Mouse (Mus musculus): ENCODE results near the gene Vmn1r176.
"Not testable (repeated sequence)": the region's sequence is repeated elsewhere in the genome, so short reads cannot be mapped to it uniquely, and the experiment has no call there.

Vmn1r176 gene

DNA sequence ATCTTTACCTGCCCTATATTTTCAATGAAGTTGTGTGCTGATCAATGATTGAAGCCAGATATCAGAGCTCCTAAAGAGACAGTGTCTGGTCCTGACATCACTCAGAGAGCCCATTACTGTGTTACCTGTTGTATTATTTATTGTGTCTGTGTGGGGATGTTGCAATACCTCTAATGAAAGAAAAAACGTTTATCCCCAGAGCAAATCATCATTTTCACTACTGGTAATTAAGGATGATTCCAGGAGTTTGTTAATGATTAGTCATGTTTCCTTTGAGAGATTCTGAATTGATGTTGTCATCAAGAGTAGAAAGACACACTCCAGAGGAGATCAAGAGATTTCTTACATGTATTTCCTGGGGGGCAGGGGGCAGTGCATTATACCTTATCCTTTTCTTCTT lies at the start of gene Vmn1r176:
Gene Vmn1r176 (minus strand): TSS at position 101 of the 400 bp plus-strand sequence.
- not testable (repeated sequence) for DNase-seq (ENCODE audit: low read depth, low spot score)

DNA sequence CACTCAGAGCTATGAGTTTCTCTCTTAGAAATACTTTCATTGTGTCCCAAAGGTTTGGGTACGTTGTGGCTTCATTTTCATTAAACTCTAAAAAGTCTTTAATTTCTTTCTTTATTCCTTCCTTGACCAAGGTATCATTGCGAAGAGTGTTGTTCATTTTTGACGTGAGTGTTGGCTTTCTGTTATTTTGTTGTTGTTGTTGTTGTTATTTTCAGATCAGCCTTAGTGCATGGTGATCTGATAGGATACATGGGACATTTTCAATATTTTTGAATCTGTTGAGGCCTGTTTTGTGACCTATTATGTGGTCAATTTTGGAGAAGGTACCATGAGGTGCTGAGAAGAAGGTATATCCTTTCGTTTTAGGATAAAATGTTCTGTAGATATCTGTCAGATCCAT lies 39.7 kb upstream of the Vmn1r176 start:
- DNase-seq (ENCODE audit: low read depth, low spot score): not testable (repeated sequence)

DNA sequence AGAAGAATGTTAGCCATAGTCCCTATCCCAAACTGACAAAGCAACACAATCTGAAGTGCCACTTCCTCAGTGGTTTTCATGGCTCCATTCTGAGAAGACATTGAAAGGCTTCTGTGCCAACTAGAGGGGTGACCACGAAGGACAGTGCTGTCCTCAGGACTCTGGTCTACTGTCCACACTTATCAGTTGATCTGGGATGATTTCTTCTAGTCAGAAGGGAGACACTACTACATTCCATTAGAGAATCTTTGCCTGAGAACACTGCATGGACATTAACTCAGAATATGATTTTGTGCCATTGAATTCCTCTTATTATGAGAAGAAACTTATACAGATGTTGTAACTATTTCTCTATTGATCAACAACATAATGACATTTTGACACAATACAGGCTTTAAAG lies 29.2 kb upstream of the Vmn1r176 start, which contains the start of gene Vmn1r177:
Gene Vmn1r177 (minus strand): TSS at position 101 of the 400 bp plus-strand sequence.
- DNase-seq (ENCODE audit: low read depth, low spot score): not testable (repeated sequence)

DNA sequence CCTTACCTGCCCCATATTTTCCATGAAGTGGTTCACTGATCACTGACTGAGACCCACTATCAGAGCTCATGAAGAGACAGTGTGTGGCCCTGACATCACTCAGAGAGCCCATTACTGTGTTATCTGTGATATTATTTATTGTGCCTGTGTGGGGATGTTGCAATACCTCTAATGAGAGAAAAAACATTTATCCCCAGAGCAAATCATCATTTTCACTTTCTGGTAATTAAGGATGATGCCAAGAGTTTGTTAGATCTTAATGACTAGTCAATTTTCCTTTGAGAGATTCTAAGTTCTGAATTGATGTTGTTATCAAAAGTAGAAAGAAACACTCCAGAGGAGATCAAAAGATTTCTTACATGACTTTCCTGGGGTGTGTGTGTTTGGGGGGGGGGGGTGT lies 26.6 kb downstream of the Vmn1r176 start, which contains the start of gene Vmn1r175:
Gene Vmn1r175 (minus strand): TSS at position 101 of the 400 bp plus-strand sequence.
- DNase-seq (ENCODE audit: low read depth, low spot score): not testable (repeated sequence)

- no peak for DNase-seq (ENCODE audit: low read depth, low spot score)
Observed at GRCm38 (mm10) chr7:23784526-23784925, 52.6 kb downstream of the Vmn1r176 start.

Measured in CD4-positive, CD25-positive, alpha-beta regulatory T cell, adult 2 months (primary cell).